Mouse (Mus musculus) adrenal gland, adult 18-20 months (tissue): Measurements from ENCODE around the gene Wdr82. TPM values are rescaled to one million over a fixed set of nuclear protein-coding genes. Genes with fewer than 3 reads are reported as not detected.

Experiments used
- DNase-seq, 2 experiments: peaks; one replicate each; pipeline ENCODE4 v3.0.0; 2021 to 2022; ENCODE audit warnings: low spot score in 2 of 2
- total RNA-seq, 2 experiments: library from RNA; stranded (reverse); gene quantifications; 1 replicate in 1 of 2; 2 replicates in 1 of 2; pipeline ENCODE4 v1.2.3; 2021

Gene Wdr82
- total RNA-seq, 2 experiments from 2014 or later: 73.7 to 81.6 TPM

- no peak for DNase-seq
Measured at GRCm38 (mm10) chr9:106195693-106196092, 25.0 kb downstream of the Wdr82 start.

- no peak for DNase-seq
Measured at GRCm38 (mm10) chr9:106197081-106197713, 26.5 kb downstream of the Wdr82 start.

GRCm38 (mm10) chr9:106197732-106198131 lies 27.0 kb downstream of the Wdr82 start:
- no peak for DNase-seq

- DNase-seq: peak; percentile 80 to 82
Measured at GRCm38 (mm10) chr9:106198962-106199458, 28.3 kb downstream of the Wdr82 start.

- DNase-seq: no peak
Measured at GRCm38 (mm10) chr9:106199535-106200272, 29.0 kb downstream of the Wdr82 start, which contains the start of gene Ppm1m. TSS of gene Ppm1m (minus strand) at chr9:106199746.

GRCm38 (mm10) chr9:106201895-106202294 lies 31.2 kb downstream of the Wdr82 start:
- DNase-seq: no peak

GRCm38 (mm10) chr9:106202819-106203636 lies 32.3 kb downstream of the Wdr82 start, which contains the start of gene Twf2:
TSS of gene Twf2 (plus strand) at chr9:106203108.
- DNase-seq: peak; percentile 94 to 95

GRCm38 (mm10) chr9:106203990-106204851 lies 33.5 kb downstream of the Wdr82 start:
- peak in 1 of 2 experiments; percentile 37 for DNase-seq

GRCm38 (mm10) chr9:106205713-106206290 lies 35.1 kb downstream of the Wdr82 start:
- DNase-seq: peak in 1 of 2 experiments; percentile 46

- no peak for DNase-seq
Measured at GRCm38 (mm10) chr9:106206515-106206914, 35.8 kb downstream of the Wdr82 start.

- DNase-seq: no peak
Measured at GRCm38 (mm10) chr9:106208181-106208580, 37.5 kb downstream of the Wdr82 start.

GRCm38 (mm10) chr9:106209954-106210353 lies 39.2 kb downstream of the Wdr82 start:
- no peak for DNase-seq

GRCm38 (mm10) chr9:106210853-106211609 lies 40.3 kb downstream of the Wdr82 start:
- no peak for DNase-seq

GRCm38 (mm10) chr9:106211680-106212593 lies 41.2 kb downstream of the Wdr82 start:
- peak; percentile 80 to 82 for DNase-seq

- no peak for DNase-seq
Measured at GRCm38 (mm10) chr9:106212594-106212981, 41.9 kb downstream of the Wdr82 start.

GRCm38 (mm10) chr9:106215341-106216125 lies 44.8 kb downstream of the Wdr82 start:
- DNase-seq: no peak

- DNase-seq: no peak
Measured at GRCm38 (mm10) chr9:106216971-106217370, 46.2 kb downstream of the Wdr82 start.
